Mouse (Mus musculus): ENCODE measurements around the gene Lrrn2.

The Lrrn2 gene

GRCm38 (mm10) chr1:132885701-132886100 lies 5.6 kb downstream of the Lrrn2 start:
- no peak for ATAC-seq (ENCODE audit: low TSS enrichment)

- no peak for ATAC-seq (ENCODE audit: low TSS enrichment)
Observed at GRCm38 (mm10) chr1:132886626-132887025, 6.6 kb downstream of the Lrrn2 start.

- ATAC-seq (ENCODE audit: low TSS enrichment) = no peak
Observed at GRCm38 (mm10) chr1:132888811-132889210, 8.7 kb downstream of the Lrrn2 start.

GRCm38 (mm10) chr1:132890161-132890794 lies 10.2 kb downstream of the Lrrn2 start:
- no peak for ATAC-seq (ENCODE audit: low TSS enrichment)

GRCm38 (mm10) chr1:132892065-132892464 lies 12.0 kb downstream of the Lrrn2 start:
- ATAC-seq (ENCODE audit: low TSS enrichment) = peak; percentile 28; the same call in 1 of the 2 replicates

GRCm38 (mm10) chr1:132893311-132894077 lies 13.4 kb downstream of the Lrrn2 start:
- peak; percentile 75 for ATAC-seq (ENCODE audit: low TSS enrichment)

- ATAC-seq (ENCODE audit: low TSS enrichment) = no peak
Observed at GRCm38 (mm10) chr1:132899029-132899428, 19.0 kb downstream of the Lrrn2 start.

GRCm38 (mm10) chr1:132899626-132900025 lies 19.6 kb downstream of the Lrrn2 start:
- ATAC-seq (ENCODE audit: low TSS enrichment) = no peak

- no peak for ATAC-seq (ENCODE audit: low TSS enrichment)
Observed at GRCm38 (mm10) chr1:132900945-132901344, 20.9 kb downstream of the Lrrn2 start.

- ATAC-seq (ENCODE audit: low TSS enrichment) = no peak
Observed at GRCm38 (mm10) chr1:132903519-132903918, 23.4 kb downstream of the Lrrn2 start.

GRCm38 (mm10) chr1:132909090-132909489 lies 29.0 kb downstream of the Lrrn2 start:
- ATAC-seq (ENCODE audit: low TSS enrichment) = no peak

- no peak for ATAC-seq (ENCODE audit: low TSS enrichment)
Observed at GRCm38 (mm10) chr1:132909951-132910350, 29.9 kb downstream of the Lrrn2 start.

- no peak for ATAC-seq (ENCODE audit: low TSS enrichment)
Observed at GRCm38 (mm10) chr1:132910414-132911041, 30.5 kb downstream of the Lrrn2 start.

- ATAC-seq (ENCODE audit: low TSS enrichment) = peak; percentile 88
Observed at GRCm38 (mm10) chr1:132915849-132916493, 35.9 kb downstream of the Lrrn2 start.

- ATAC-seq (ENCODE audit: low TSS enrichment) = no peak
Observed at GRCm38 (mm10) chr1:132917554-132917953, 37.5 kb downstream of the Lrrn2 start.

GRCm38 (mm10) chr1:132918117-132918680 lies 38.1 kb downstream of the Lrrn2 start:
- ATAC-seq (ENCODE audit: low TSS enrichment) = no peak

- ATAC-seq (ENCODE audit: low TSS enrichment) = no peak
Observed at GRCm38 (mm10) chr1:132919258-132919657, 39.2 kb downstream of the Lrrn2 start.

GRCm38 (mm10) chr1:132921071-132921470 lies 41.0 kb downstream of the Lrrn2 start:
- no peak for ATAC-seq (ENCODE audit: low TSS enrichment)

GRCm38 (mm10) chr1:132922257-132922656 lies 42.2 kb downstream of the Lrrn2 start:
- no peak for ATAC-seq (ENCODE audit: low TSS enrichment)

- ATAC-seq (ENCODE audit: low TSS enrichment) = no peak
Observed at GRCm38 (mm10) chr1:132925270-132925669, 45.2 kb downstream of the Lrrn2 start.

GRCm38 (mm10) chr1:132928032-132928906 lies 48.2 kb downstream of the Lrrn2 start:
- ATAC-seq (ENCODE audit: low TSS enrichment) = 0 out of 2 replicates have a peak, but pooled peaks have one; percentile 9
